Mouse (Mus musculus) limb, embryonic 14.5 days (tissue): Measurements from ENCODE around the gene Parva. TPM values are rescaled to one million over a fixed set of nuclear protein-coding genes. Genes with fewer than 3 reads are reported as not detected.

Source experiments
- ATAC-seq: fragments of 200-750 bp; cut with Nextera tagmentation; 2 replicates; pipeline ENCODE4 v1.8.0; 2017; ENCODE audit warnings: low read depth, moderate number of reproducible peaks, moderate TSS enrichment; ENCODE audit not compliant: low FRiP score
- DNase-seq: peaks from one replicate; pipeline ENCODE4 v3.0.0-alpha.2; 2015; ENCODE audit warnings: low spot score
- H3K27ac ChIP-seq: fragments of 300-500 bp; sonication (generic); replicated peaks from 2 replicates; pipeline ENCODE4 v1.5.1; 2014; ENCODE audit warnings: low read depth, mild to moderate bottlenecking, low read length, moderate library complexity, mixed read lengths
- H3K27me3 ChIP-seq: fragments of 300-500 bp; sonication (generic); 2 replicates; pipeline ENCODE4 v1.6.1; 2014; ENCODE audit warnings: low read length, mixed read lengths; ENCODE audit not compliant: control insufficient read depth, insufficient read depth
- H3K36me3 ChIP-seq: fragments of 300-500 bp; sonication (generic); 2 replicates; pipeline ENCODE4 v1.6.1; 2014; ENCODE audit warnings: mild to moderate bottlenecking, low read length, moderate library complexity, mixed read lengths; ENCODE audit not compliant: control insufficient read depth, insufficient read depth
- H3K4me1 ChIP-seq: fragments of 300-500 bp; sonication (generic); 2 replicates; pipeline ENCODE4 v1.6.1; 2014; ENCODE audit warnings: antibody characterized with exemption, low read length, mixed read lengths; ENCODE audit not compliant: control insufficient read depth, insufficient read depth
- H3K4me2 ChIP-seq: fragments of 300-500 bp; sonication (generic); replicated peaks from 2 replicates; pipeline ENCODE4 v1.6.1; 2014; ENCODE audit warnings: low read depth, mild to moderate bottlenecking, low read length, moderate library complexity; ENCODE audit not compliant: severe bottlenecking
- H3K4me3 ChIP-seq: fragments of 300-500 bp; sonication (generic); replicated peaks from 2 replicates; pipeline ENCODE4 v1.5.1; 2014; ENCODE audit warnings: low read length
- H3K9ac ChIP-seq: fragments of 300-500 bp; sonication (generic); 2 replicates; pipeline ENCODE4 v1.6.1; 2014; ENCODE audit warnings: mild to moderate bottlenecking, low read depth, low read length, moderate library complexity; ENCODE audit not compliant: severe bottlenecking
- H3K9me3 ChIP-seq: fragments of 300-500 bp; sonication (generic); 2 replicates; pipeline ENCODE4 v1.6.1; 2016; ENCODE audit warnings: low read length; ENCODE audit not compliant: control insufficient read depth
- POLR2A ChIP-seq: fragments of 200-500 bp; IDR thresholded peaks from 2 replicates; pipeline ENCODE4 v1.8.0; 2012; ENCODE audit warnings: inconsistent platforms, mild to moderate bottlenecking, moderate library complexity, borderline replicate concordance; ENCODE audit not compliant: insufficient read depth, insufficient read length; ENCODE audit errors: extremely low read depth
- WGBS: fragments of 180-500 bp; shearing (Covaris S2); extraction: QIAGEN DNeasy Blood & Tissue Kit; methylation state at CpG from one replicate; pipeline ENCODE4 v1.1.7; 2014; 5-methylcytosine and 5-hydroxymethylcytosine counted together
- polyA plus RNA-seq, 2 experiments: library from polyadenylated mRNA; depleted of rRNA in 1 of 2; stranded (reverse) in 1 of 2; unstranded in 1 of 2; fragments of >200 nt; fragmentation: Nextera tagmentation in 1 of 2; extraction: Ambion mirVana in 1 of 2; gene quantifications; 2 replicates each; pipeline versions ENCODE4 v1.2.1 to v1.2.3; 2012 to 2014

Gene Parva
- polyA plus RNA-seq, 2 experiments: 82.2 to 88.8 TPM

DNA sequence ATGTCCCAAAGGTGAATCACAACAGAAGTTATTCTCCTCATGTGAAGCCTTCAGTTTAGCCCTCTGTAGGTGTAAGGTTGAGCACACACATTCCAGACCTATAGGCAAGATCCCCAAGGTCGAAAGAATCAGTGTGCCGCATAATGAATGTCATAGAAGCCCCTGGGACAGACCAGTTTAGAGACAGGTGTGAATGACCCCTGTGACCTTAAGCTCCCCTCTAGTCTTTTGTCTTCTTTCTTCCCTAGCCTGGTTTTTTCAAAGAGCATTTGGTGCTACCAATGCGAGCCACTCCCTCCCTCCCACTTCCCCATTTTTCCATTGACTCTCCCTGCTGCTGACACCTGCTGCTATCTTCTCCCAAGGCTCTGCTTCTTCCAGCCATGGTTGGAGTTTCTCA is 121.8 kb downstream of the Parva start:
- no peak for ATAC-seq
- WGBS: 69% methylated on average over 3 of the region's 3 CpGs
- Histone ChIP-seq H3K27me3 (no peaks in the 10 kb centered on the region), H3K4me1 (no peaks in the 10 kb centered on the region), H3K4me3 (no peak overlapping the region), H3K9ac (no peak overlapping the region), H3K27ac (no peak overlapping the region), H3K9me3 (no peaks in the 10 kb centered on the region), H3K36me3 (peaks cover 40% of the 10 kb centered on the region), H3K4me2 (no peak overlapping the region)
- TF ChIP-seq POLR2A: no peak
- DNase-seq: no peak

DNA sequence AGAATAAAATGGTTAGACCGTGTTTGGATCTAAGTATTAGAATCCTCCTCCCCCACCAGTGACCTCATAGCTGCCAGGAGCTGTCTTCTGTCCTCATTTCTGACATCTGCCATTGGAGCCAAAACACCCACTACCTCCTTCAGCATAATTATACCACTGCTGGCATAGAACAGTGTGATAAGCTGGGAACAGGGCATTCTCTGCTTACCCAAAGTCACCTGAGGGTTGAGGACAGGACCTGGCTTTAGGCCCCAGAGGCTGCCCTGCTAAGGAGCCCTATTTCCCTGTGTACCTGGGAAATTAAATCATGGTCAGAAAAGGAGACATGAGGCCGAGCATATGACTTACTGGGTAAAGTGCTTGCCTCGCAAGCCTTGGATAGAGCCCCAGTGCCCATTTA is 134.2 kb downstream of the Parva start:
- H3K9me3 ChIP-seq: no peaks in the 10 kb centered on the region

DNA sequence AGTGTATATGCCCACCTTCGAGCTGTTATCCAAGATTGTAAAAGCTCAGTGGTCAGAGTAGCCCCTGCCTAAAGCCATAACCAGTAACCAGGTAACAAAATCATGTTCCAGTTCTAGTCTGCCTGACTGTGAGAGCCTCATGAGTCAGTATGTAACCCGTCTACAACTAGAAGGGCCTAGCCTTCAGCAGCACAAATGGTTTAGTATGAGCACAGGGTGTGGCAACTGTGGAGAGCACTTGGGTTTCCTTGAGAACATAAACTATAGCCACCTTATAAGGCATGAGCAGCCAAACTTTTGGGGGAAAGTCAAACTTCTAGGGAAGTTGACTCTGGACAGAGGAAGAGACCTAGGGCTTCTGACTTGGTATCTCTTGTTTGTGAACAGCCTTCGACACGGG is 139.7 kb downstream of the Parva start:
- DNase-seq (no peak), ATAC-seq (no peak)
- Histone ChIP-seq H3K9me3 (no peaks in the 10 kb centered on the region), H3K27me3 (no peaks in the 10 kb centered on the region), H3K4me2 (no peak overlapping the region), H3K4me3 (no peak overlapping the region), H3K36me3 (peaks cover 54% of the 10 kb centered on the region), H3K27ac (no peak overlapping the region), H3K9ac (no peak overlapping the region), H3K4me1 (no peaks in the 10 kb centered on the region)
- TF ChIP-seq POLR2A: no peak
- WGBS: 94% methylated on average over 4 of the region's 4 CpGs

More for the DNA sequence above, 134.2 kb downstream of the Parva start:
- DNase-seq (no peak), ATAC-seq (no peak)
- H3K4me1 ChIP-seq: no peaks in the 10 kb centered on the region
- 90% methylated on average over 3 of the region's 3 CpGs for WGBS
- no peak overlapping the region for H3K9ac ChIP-seq
- no peak overlapping the region for H3K4me2 ChIP-seq
- peaks cover 49% of the 10 kb centered on the region for H3K36me3 ChIP-seq
- H3K27ac ChIP-seq: no peak overlapping the region
- H3K4me3 ChIP-seq: no peak overlapping the region
- TF ChIP-seq POLR2A: no peak
- H3K27me3 ChIP-seq: no peaks in the 10 kb centered on the region

DNA sequence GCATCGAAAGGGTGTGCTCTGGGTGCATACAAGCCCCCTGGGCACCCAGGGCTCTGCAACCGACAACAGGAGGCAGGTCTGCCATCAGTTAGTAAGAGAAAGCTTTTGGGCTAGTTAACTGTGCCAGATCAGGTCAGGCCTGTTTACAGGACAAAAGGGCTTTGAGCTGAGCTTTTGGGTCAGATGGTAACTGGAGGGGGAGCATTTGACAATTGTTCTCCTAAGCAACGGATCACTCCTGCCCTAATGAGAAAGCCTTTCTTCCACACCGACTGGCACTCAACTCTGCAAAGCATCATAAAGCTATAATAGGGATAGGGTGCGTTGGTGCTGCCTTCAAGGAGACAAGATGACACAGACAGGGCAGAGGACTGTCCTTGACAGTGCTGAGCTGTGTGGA is 141.7 kb downstream of the Parva start:
- ATAC-seq (no peak), DNase-seq (no peak)
- H3K4me2 ChIP-seq: no peak overlapping the region
- no peak overlapping the region for H3K4me3 ChIP-seq
- WGBS: 54% methylated on average over 5 of the region's 5 CpGs
- TF ChIP-seq POLR2A: no peak
- H3K4me1 ChIP-seq: no peaks in the 10 kb centered on the region
- no peaks in the 10 kb centered on the region for H3K9me3 ChIP-seq
- H3K9ac ChIP-seq: no peak overlapping the region
- no peak overlapping the region for H3K27ac ChIP-seq
- peaks cover 50% of the 10 kb centered on the region for H3K36me3 ChIP-seq
- no peaks in the 10 kb centered on the region for H3K27me3 ChIP-seq

DNA sequence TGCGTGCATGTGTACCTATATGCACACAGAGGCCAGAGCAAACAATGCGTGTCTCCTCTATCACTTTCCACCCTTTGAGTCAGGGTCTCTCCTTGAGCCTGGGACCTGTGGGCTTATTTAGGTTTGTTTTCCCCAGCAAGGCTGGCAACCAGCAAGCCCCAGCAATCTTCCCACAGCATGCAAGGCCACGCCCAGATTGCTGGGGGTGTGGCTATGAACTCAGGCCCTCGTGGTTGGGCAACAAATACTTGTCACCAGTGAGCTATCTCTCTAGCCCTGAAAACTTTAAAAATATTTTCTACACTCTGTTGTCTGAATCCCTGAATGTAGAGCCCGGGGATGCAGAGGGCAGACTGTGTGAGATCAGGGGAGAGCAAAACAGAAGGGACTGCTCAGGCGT is 154.3 kb downstream of the Parva start:
- 82% methylated on average over 6 of the region's 6 CpGs for WGBS
- no peak overlapping the region for H3K27ac ChIP-seq
- H3K9me3 ChIP-seq: no peaks in the 10 kb centered on the region
- H3K4me2 ChIP-seq: no peak overlapping the region
- H3K9ac ChIP-seq: no peak overlapping the region
- H3K36me3 ChIP-seq: peaks cover 53% of the 10 kb centered on the region
- no peaks in the 10 kb centered on the region for H3K27me3 ChIP-seq
- 0 out of 2 replicates have a peak, but pooled peaks cover 4% of the 10 kb centered on the region for H3K4me1 ChIP-seq
- ATAC-seq (no peak), DNase-seq (no peak)
- H3K4me3 ChIP-seq: no peak overlapping the region
- TF ChIP-seq POLR2A: no peak
